Mouse (Mus musculus) heart, postnatal 25 days (tissue): ENCODE measurements around the gene Ccdc110. TPM values are rescaled to one million over a fixed set of nuclear protein-coding genes. Genes with fewer than 3 reads are reported as not detected.

Source experiments
- DNase-seq: peaks from one replicate; pipeline ENCODE4 v3.0.0; 2022; ENCODE audit warnings: low spot score
- intact Hi-C: fragments of 180-260 bp; cut with DNase I; formaldehyde crosslinking; loops from one replicate; pipeline ENCODE4 v1.15.1; 2025
- total RNA-seq, 2 experiments: library from RNA; stranded (reverse); gene quantifications; 2 replicates each; pipeline ENCODE4 v1.2.3; 2021

Ccdc110 gene
- total RNA-seq, 2 experiments from 2014 or later, result not detected

GRCm38 (mm10) chr8:45975126-45975836 lies 40.9 kb downstream of the Ccdc110 start, which contains the start of the genes 1700029J07Rik and Ufsp2:
Gene 1700029J07Rik, minus strand, starts transcription at chr8:45975252.
Gene Ufsp2, plus strand, starts transcription at chr8:45975528.
- DNase-seq, result peak; percentile 94
- intact Hi-C loops, result loop anchor here (10.0 kb wide), 1 partner anchor 580 kb away; the partner anchor contains the start of gene Cenpu

- intact Hi-C loops, result loop anchor here (2.0 to 10.0 kb wide), 2 partner anchors 23 to 579 kb away; partner anchors contain the start of genes Cenpu and Lrp2bp
- DNase-seq, result no peak
Measured at GRCm38 (mm10) chr8:45975837-45976468, 41.5 kb downstream of the Ccdc110 start.

GRCm38 (mm10) chr8:45986665-45987064 lies 52.2 kb downstream of the Ccdc110 start:
- intact Hi-C loops, result no loop called here
- DNase-seq, result no peak

GRCm38 (mm10) chr8:45988189-45988588 lies 53.8 kb downstream of the Ccdc110 start:
- intact Hi-C loops, result no loop called here
- no peak for DNase-seq

GRCm38 (mm10) chr8:45990631-45991310 lies 56.4 kb downstream of the Ccdc110 start:
- DNase-seq, result no peak
- intact Hi-C loops, result no loop called here

Other genes starting within 250 kb of the Ccdc110 start
- gene Pdlim3, start 49.2 kb upstream of the Ccdc110 start, total RNA-seq, result 10 to 100 TPM; 27.1 to 35.6 TPM
- gene 1700029J07Rik, start 40.6 kb downstream of the Ccdc110 start, total RNA-seq, result under 1 TPM; 0.52 to 0.84 TPM
- gene Ufsp2, start 40.9 kb downstream of the Ccdc110 start, total RNA-seq, result 10 to 100 TPM; 31.1 to 32.3 TPM
- gene Lrp2bp, start 64.7 kb downstream of the Ccdc110 start, total RNA-seq, result 1 to 10 TPM; 1.0 to 1.1 TPM
- 10 to 100 TPM; 10.0 to 11.7 TPM for gene Ankrd37, start 71.1 kb downstream of the Ccdc110 start, total RNA-seq
- gene Cfap97, start 217.2 kb downstream of the Ccdc110 start, total RNA-seq, result 10 to 100 TPM; 11.5 to 12.9 TPM
- gene Snx25, start 217.5 kb downstream of the Ccdc110 start, total RNA-seq, result 10 to 100 TPM in 1 of 2 experiments, 1 to 10 TPM in 1; 9.6 to 11.4 TPM